Mouse (Mus musculus) olfactory bulb, adult 2 months (tissue): ENCODE measurements around the gene Dgkb. TPM values are rescaled to one million over a fixed set of nuclear protein-coding genes. Genes with fewer than 3 reads are reported as not detected.

ENCODE experiments used
- H3K27ac ChIP-seq: fragments of 200-500 bp; 2 replicates; pipeline ENCODE4 v1.5.1; 2012; ENCODE audit warnings: low read depth, low read length; ENCODE audit not compliant: insufficient read depth
- H3K4me1 ChIP-seq: fragments of 200-500 bp; 2 replicates; pipeline ENCODE4 v1.6.1; 2012; ENCODE audit warnings: low read length; ENCODE audit not compliant: control insufficient read depth, insufficient read depth
- H3K4me3 ChIP-seq: fragments of 200-500 bp; 2 replicates; pipeline ENCODE4 v1.5.1; 2012; ENCODE audit warnings: mild to moderate bottlenecking, low read depth, low read length, moderate library complexity; ENCODE audit not compliant: insufficient read depth
- CTCF ChIP-seq: fragments of 200-500 bp; IDR thresholded peaks from 2 replicates; pipeline ENCODE4 v1.5.1; 2012; ENCODE audit warnings: low read depth, mild to moderate bottlenecking, low read length, moderate library complexity; ENCODE audit not compliant: insufficient read depth
- POLR2A ChIP-seq: fragments of 200-500 bp; IDR thresholded peaks from 2 replicates; pipeline ENCODE4 v1.6.1; 2012; ENCODE audit warnings: mild to moderate bottlenecking, low read depth, low read length, moderate library complexity; ENCODE audit not compliant: insufficient read depth
- WGBS: fragments of 180-500 bp; shearing (Covaris S2); methylation state at CpG from one replicate; pipeline ENCODE4 v1.1.7; 2018; 5-methylcytosine and 5-hydroxymethylcytosine counted together
- polyA plus RNA-seq: library from polyadenylated mRNA; stranded (reverse); fragments of >200 nt; gene quantifications from 2 replicates; pipeline ENCODE4 v1.2.4, GENCODE M21; 2012; ENCODE audit warnings: low replicate concordance; ENCODE audit not compliant: missing spikeins, insufficient read depth, insufficient read length

The Dgkb gene
- polyA plus RNA-seq, 1 experiment = not detected

GRCm38 (mm10) chr12:38668265-38668664 lies 850.7 kb downstream of the Dgkb start:
- no peak overlapping the region for H3K27ac ChIP-seq
- TF ChIP-seq CTCF (no peak), POLR2A (no peak)
- no peak overlapping the region for H3K4me3 ChIP-seq
- H3K4me1 ChIP-seq = no peaks in the 10 kb centered on the region
- WGBS = 75% methylated on average over 3 of the region's 3 CpGs
